Mouse (Mus musculus) macrophage (primary cell): ENCODE measurements around the gene Map2k2. TPM values are rescaled to one million over a fixed set of nuclear protein-coding genes. Genes with fewer than 3 reads are reported as not detected.
"Not testable (repeated sequence)": the region's sequence is repeated elsewhere in the genome, so short reads cannot be mapped to it uniquely, and the experiment has no call there.

Experiments
- H3K27ac ChIP-seq: fragments of 350-480 bp; formaldehyde crosslinking; 2 replicates; pipeline ENCODE4 v1.9.0; 2021
- H3K36me3 ChIP-seq: fragments of 350-480 bp; formaldehyde crosslinking; 2 replicates; pipeline ENCODE4 v1.9.0; 2021; ENCODE audit errors: inconsistent target
- H3K4me3 ChIP-seq: fragments of 350-480 bp; formaldehyde crosslinking; 2 replicates; pipeline ENCODE4 v1.9.0; 2021; ENCODE audit errors: inconsistent target
- H3K79me2 ChIP-seq: fragments of 350-480 bp; formaldehyde crosslinking; 2 replicates; pipeline ENCODE4 v1.9.0; 2021; ENCODE audit errors: inconsistent target
- WGBS: methylation state at CpG from one replicate; pipeline ENCODE4 v1.1.7; 2026; ENCODE audit warnings: inconsistent platforms; ENCODE audit not compliant: missing documents; 5-methylcytosine and 5-hydroxymethylcytosine counted together
- polyA plus RNA-seq: library from polyadenylated mRNA; stranded (reverse); fragments of 250-400 nt; gene quantifications from 3 replicates; pipeline ENCODE4 v1.2.4, GENCODE M21; 2018; ENCODE audit warnings: inconsistent platforms
- total RNA-seq, 78 experiments: library from RNA; depleted of rRNA; stranded (reverse); fragments of 250-400 nt; gene quantifications; 1 replicate in 9 of 78; 2 replicates in 24 of 78; 3 replicates in 43 of 78; 4 replicates in 2 of 78; pipeline ENCODE4 v1.2.4; 2018; ENCODE audit warnings: inconsistent platforms in 56 of 78

Map2k2 gene
- 100 to 1,000 TPM in 25 of 26 experiments, 10 to 100 TPM in 1; 88.4 to 251 (median 169) TPM for total RNA-seq (2018; cell fraction: chromatin; rRNA removed)
- 100 to 1,000 TPM in 15 of 26 experiments, 10 to 100 TPM in 11; 79.6 to 125 (median 103) TPM for total RNA-seq (2018; cell fraction: cytosol; rRNA removed)
- total RNA-seq (2018; cell fraction: nucleus; rRNA removed): 100 to 1,000 TPM in 17 of 26 experiments, 10 to 100 TPM in 9; 68.3 to 137 (median 111) TPM
- polyA plus RNA-seq: 31.4 to 102 TPM (median 93.5 TPM) in 3 replicates

- Histone ChIP-seq H3K4me3 (peak within 1 kb of the TSS; percentile 77), H3K79me2 (peaks cover 45% of the 10 kb centered on the region), H3K27ac (peak within 1 kb of the TSS; percentile 79), H3K36me3 (peaks cover 19% of the 10 kb centered on the region)
- WGBS: under 1% methylated on average over 56 of the region's 56 CpGs
These were observed at the start of gene Map2k2 for GRCm38 (mm10) chr10:81105565-81106112. Gene Map2k2 (plus strand): TSS chr10:81105915.

- Histone ChIP-seq H3K79me2 (peaks cover 74% of the 10 kb centered on the region), H3K4me3 (no peak overlapping the region), H3K36me3 (peaks cover 6% of the 10 kb centered on the region), H3K27ac (no peak overlapping the region)
- WGBS: 97% methylated on average over 22 of the region's 23 CpGs
These were observed 48.1 kb upstream of the Map2k2 start for GRCm38 (mm10) chr10:81057406-81058130.

- Histone ChIP-seq H3K36me3 (no peaks in the 10 kb centered on the region), H3K79me2 (peaks cover 61% of the 10 kb centered on the region), H3K27ac (no peak overlapping the region), H3K4me3 (peak overlapping the region; percentile 97)
- 81% methylated on average over 6 of the region's 6 CpGs for WGBS
These were observed 46.8 kb upstream of the Map2k2 start for GRCm38 (mm10) chr10:81058896-81059295.

- WGBS: under 1% methylated on average over 48 of the region's 48 CpGs
- peak within 1 kb of the TSS; percentile 97 for H3K4me3 ChIP-seq
- H3K36me3 ChIP-seq: no peaks in the 10 kb centered on the region
- H3K27ac ChIP-seq: peak within 1 kb of the TSS; percentile 65
- H3K79me2 ChIP-seq: peaks cover 51% of the 10 kb centered on the region
These were observed 45.8 kb upstream of the Map2k2 start, which contains the start of gene Sgta for GRCm38 (mm10) chr10:81059603-81060543. Gene Sgta (minus strand): TSS chr10:81060181.

- WGBS: 59% methylated on average over 4 of the region's 4 CpGs
- peaks cover 23% of the 10 kb centered on the region for H3K79me2 ChIP-seq
- no peaks in the 10 kb centered on the region for H3K36me3 ChIP-seq
- H3K27ac ChIP-seq: no peak overlapping the region
- H3K4me3 ChIP-seq: no peak overlapping the region
These were observed 43.0 kb upstream of the Map2k2 start for GRCm38 (mm10) chr10:81062710-81063109.

GRCm38 (mm10) chr10:81064519-81064918 lies 41.2 kb upstream of the Map2k2 start:
- H3K79me2 ChIP-seq, H3K4me3 ChIP-seq, H3K36me3 ChIP-seq, H3K27ac ChIP-seq: not testable (repeated sequence)
- 93% methylated on average over 8 of the region's 8 CpGs for WGBS

- no peak overlapping the region for H3K4me3 ChIP-seq
- 95% methylated on average over 5 of the region's 5 CpGs for WGBS
- H3K36me3 ChIP-seq: no peaks in the 10 kb centered on the region
- peak overlapping the region; percentile 28 for H3K27ac ChIP-seq
- H3K79me2 ChIP-seq: peaks cover 10% of the 10 kb centered on the region; the same call in 1 of the 2 replicates
These were observed 37.0 kb upstream of the Map2k2 start for GRCm38 (mm10) chr10:81068706-81069105.

GRCm38 (mm10) chr10:81069836-81070235 lies 35.9 kb upstream of the Map2k2 start, which contains the start of gene Thop1:
Gene Thop1 (plus strand): TSS chr10:81070035.
- peak within 1 kb of the TSS; percentile 28 for H3K27ac ChIP-seq
- WGBS: 2% methylated on average over 33 of the region's 35 CpGs
- H3K4me3 ChIP-seq: peak within 1 kb of the TSS; percentile 34
- peaks cover 10% of the 10 kb centered on the region; the same call in 1 of the 2 replicates for H3K79me2 ChIP-seq
- no peaks in the 10 kb centered on the region for H3K36me3 ChIP-seq

- Histone ChIP-seq H3K79me2 (peaks cover 10% of the 10 kb centered on the region; the same call in 1 of the 2 replicates), H3K36me3 (no peaks in the 10 kb centered on the region), H3K27ac (no peak overlapping the region), H3K4me3 (no peak overlapping the region)
- WGBS: 94% methylated on average over 8 of the region's 8 CpGs
These were observed 33.4 kb upstream of the Map2k2 start for GRCm38 (mm10) chr10:81072290-81072689.

GRCm38 (mm10) chr10:81073464-81073863 lies 32.3 kb upstream of the Map2k2 start:
- Histone ChIP-seq H3K4me3 (no peak overlapping the region), H3K79me2 (peaks cover 10% of the 10 kb centered on the region; the same call in 1 of the 2 replicates), H3K27ac (no peak overlapping the region), H3K36me3 (peaks cover 3% of the 10 kb centered on the region; the same call in 1 of the 2 replicates)
- 83% methylated on average over 7 of the region's 7 CpGs for WGBS

- 92% methylated on average over 8 of the region's 8 CpGs for WGBS
- Histone ChIP-seq H3K36me3 (peaks cover 4% of the 10 kb centered on the region; the same call in 1 of the 2 replicates), H3K79me2 (peaks cover 6% of the 10 kb centered on the region; the same call in 1 of the 2 replicates), H3K4me3 (no peak overlapping the region), H3K27ac (no peak overlapping the region)
These were observed 30.0 kb upstream of the Map2k2 start for GRCm38 (mm10) chr10:81075734-81076133.

GRCm38 (mm10) chr10:81076356-81076755 lies 29.4 kb upstream of the Map2k2 start:
- Histone ChIP-seq H3K79me2 (no peaks in the 10 kb centered on the region), H3K27ac (no peak overlapping the region), H3K36me3 (peaks cover 10% of the 10 kb centered on the region; the same call in 1 of the 2 replicates), H3K4me3 (no peak overlapping the region)
- 100% methylated on average over 1 of the region's 1 CpGs for WGBS

- WGBS: 94% methylated on average over 11 of the region's 11 CpGs
- Histone ChIP-seq H3K27ac (no peak overlapping the region), H3K79me2 (no peaks in the 10 kb centered on the region), H3K36me3 (peaks cover 13% of the 10 kb centered on the region; the same call in 1 of the 2 replicates), H3K4me3 (no peak overlapping the region)
These were observed 27.8 kb upstream of the Map2k2 start for GRCm38 (mm10) chr10:81077916-81078315.
